Mouse (Mus musculus) MEL (cell line): ENCODE measurements around the gene Olfr309. TPM values are rescaled to one million over a fixed set of nuclear protein-coding genes. Genes with fewer than 3 reads are reported as not detected.

Experiments
- polyA plus RNA-seq, 2 experiments: library from polyadenylated mRNA; stranded (reverse) in 1 of 2; unstranded in 1 of 2; fragments of >175 nt in 1 of 2; fragments of >200 nt in 1 of 2; gene quantifications; 2 replicates each; pipeline versions ENCODE4 v1.2.1 to v1.2.4; 2012; ENCODE audit warnings: low replicate concordance in 2 of 2, low read depth in 1 of 2; ENCODE audit not compliant: insufficient read length in 2 of 2, insufficient read depth in 1 of 2, missing spikeins in 1 of 2
- total RNA-seq: library from RNA; depleted of rRNA; stranded (reverse); fragments of 300-350 nt; gene quantifications from 2 replicates; pipeline ENCODE4 v1.2.3, GENCODE M21; 2012; rRNA removed

Gene Olfr309
- total and polyA plus RNA-seq, 3 experiments, result not detected

Other genes starting within 250 kb of the Olfr309 start
- gene Vmn2r75, start 141.9 kb downstream of the Olfr309 start, total RNA-seq, result not detected in 2 replicates
- gene Vmn2r75, start 141.9 kb downstream of the Olfr309 start, polyA plus RNA-seq, result not detected
- gene Vmn2r76, start 67.4 kb downstream of the Olfr309 start, total RNA-seq, result not detected in 2 replicates
- not detected for gene Vmn2r76, start 67.4 kb downstream of the Olfr309 start, polyA plus RNA-seq
- gene Olfr310, start 36.5 kb downstream of the Olfr309 start, total RNA-seq, result not detected in 2 replicates
- not detected for gene Olfr310, start 36.5 kb downstream of the Olfr309 start, polyA plus RNA-seq
- gene Olfr308, start 11.9 kb upstream of the Olfr309 start, total RNA-seq, result not detected in 2 replicates
- not detected for gene Olfr308, start 11.9 kb upstream of the Olfr309 start, polyA plus RNA-seq
- gene Olfr307, start 23.9 kb upstream of the Olfr309 start, total RNA-seq, result not detected in 2 replicates
- not detected for gene Olfr307, start 23.9 kb upstream of the Olfr309 start, polyA plus RNA-seq
- gene Olfr305, start 53.2 kb upstream of the Olfr309 start, total RNA-seq, result not detected in 2 replicates
- gene Olfr305, start 53.2 kb upstream of the Olfr309 start, polyA plus RNA-seq, result not detected
- not detected in 2 replicates for gene Olfr304, start 73.0 kb upstream of the Olfr309 start, total RNA-seq
- gene Olfr304, start 73.0 kb upstream of the Olfr309 start, polyA plus RNA-seq, result not detected
- not detected in 2 replicates for gene Olfr303, start 84.1 kb upstream of the Olfr309 start, total RNA-seq
- not detected for gene Olfr303, start 84.1 kb upstream of the Olfr309 start, polyA plus RNA-seq
- not detected in 2 replicates for gene Olfr301, start 90.1 kb upstream of the Olfr309 start, total RNA-seq
- not detected for gene Olfr301, start 90.1 kb upstream of the Olfr309 start, polyA plus RNA-seq
- not detected in 2 replicates for gene Olfr299, start 146.2 kb upstream of the Olfr309 start, total RNA-seq
- gene Olfr299, start 146.2 kb upstream of the Olfr309 start, polyA plus RNA-seq, result not detected
- not detected in 2 replicates for gene Olfr298, start 178.8 kb upstream of the Olfr309 start, total RNA-seq
- not detected for gene Olfr298, start 178.8 kb upstream of the Olfr309 start, polyA plus RNA-seq
- not detected in 2 replicates for gene Olfr297, start 206.3 kb upstream of the Olfr309 start, total RNA-seq
- not detected for gene Olfr297, start 206.3 kb upstream of the Olfr309 start, polyA plus RNA-seq